Mouse (Mus musculus) effector memory CD4-positive, alpha-beta T cell, adult 5 months (primary cell): ENCODE results near the gene 1810030O07Rik. TPM values are rescaled to one million over a fixed set of nuclear protein-coding genes. Genes with fewer than 3 reads are reported as not detected.

ENCODE experiments used
- polyA plus RNA-seq: library from polyadenylated mRNA; unstranded; fragments of 100-300 nt; shearing (Covaris generic); gene quantifications from one replicate; pipeline ENCODE4 v1.2.1, GENCODE M21; 2017

Gene 1810030O07Rik
- polyA plus RNA-seq: 44.8 TPM

GRCm38 (mm10) chrX:12673054-12673775 lies at the start of gene 1810030O07Rik:
TSS of gene 1810030O07Rik (minus strand) at chrX:12673668.

Other genes starting within 250 kb of the 1810030O07Rik start
- 117 TPM for gene Atp6ap2, start 85.9 kb downstream of the 1810030O07Rik start, polyA plus RNA-seq
- gene Med14, start 88.4 kb upstream of the 1810030O07Rik start, polyA plus RNA-seq: 89.5 TPM